15 mouse cellular contexts compared by ENCODE assay signal in the genomic region with DNA sequence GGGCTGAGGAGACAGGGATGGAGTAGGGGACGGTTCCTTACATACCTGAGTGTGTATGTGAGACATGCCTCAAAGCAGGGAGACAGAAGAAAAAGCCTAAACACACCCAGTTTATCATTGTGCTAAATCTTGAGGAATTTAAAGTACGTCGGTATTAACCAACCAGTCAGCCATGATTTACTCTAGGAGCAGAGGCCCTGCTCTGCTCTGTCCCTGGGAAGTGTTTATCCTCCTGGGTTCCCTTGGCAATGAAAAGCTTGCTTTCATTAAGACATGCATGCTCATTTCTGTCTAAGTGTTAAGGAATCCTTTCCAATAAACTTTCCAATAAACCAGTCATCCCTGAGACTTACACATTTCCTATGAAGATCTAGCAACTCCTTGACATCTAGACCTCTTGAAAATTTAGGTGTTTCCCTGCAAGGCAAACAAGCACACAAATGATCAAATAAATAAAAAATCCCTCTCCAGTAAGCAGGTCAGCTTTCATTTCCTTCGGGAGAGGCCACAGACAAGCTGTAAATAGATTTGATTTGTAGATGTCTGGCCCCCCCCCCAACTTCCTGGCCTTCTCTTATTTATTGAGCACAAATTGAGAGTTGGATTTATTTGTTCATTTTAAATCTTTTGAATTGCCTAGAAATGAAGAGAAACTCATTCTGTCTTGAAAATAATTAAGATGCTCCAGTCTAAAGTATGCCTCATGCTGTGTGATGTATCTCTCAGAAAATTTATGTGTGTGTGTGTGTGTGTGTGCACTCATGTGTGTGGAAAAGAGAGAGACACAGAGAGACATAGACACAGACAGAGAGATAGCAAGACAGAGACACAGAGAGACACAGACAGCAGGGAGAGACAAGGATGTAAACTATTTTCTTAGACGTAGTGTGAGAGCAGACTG. TPM values are rescaled to one million over a fixed set of nuclear protein-coding genes. Genes with fewer than 3 reads are reported as not detected.
DNase-seq lines count a peak whose midpoint lies in the region; ATAC-seq and TF ChIP-seq lines count a peak whose summit lies in the region.
"Had no signal": no experiment of that assay in that cellular context is flagged by ENCODE, and none has a peak within 500 bp of the region (broad histone marks: within the 10 kb centered on the region; RNA-seq: fewer than 3 reads in every experiment).

No protein-coding gene starts in this region.

- peak; percentile 53 for ATAC-seq in neural tube, embryonic 15.5 days (ENCODE audit: low FRiP score)
- ATAC-seq: CD4-positive, CD25-positive, alpha-beta regulatory T cell, adult 4 months; forebrain, embryonic 15.5 days; liver, embryonic 12.5 days; midbrain, embryonic 15.5 days had no signal

- H3K9ac ChIP-seq in neural tube, embryonic 15.5 days (replicated peaks), result no peak overlapping the region
- H3K9ac ChIP-seq: forebrain, embryonic 15.5 days; heart, embryonic 15.5 days; hindbrain, embryonic 15.5 days; liver, embryonic 12.5 days; midbrain, embryonic 15.5 days had no signal

- H3K4me2 ChIP-seq in neural tube, embryonic 15.5 days, result no peak overlapping the region
- H3K4me2 ChIP-seq: forebrain, embryonic 15.5 days; heart, embryonic 15.5 days; hindbrain, embryonic 15.5 days; liver, embryonic 12.5 days; midbrain, embryonic 15.5 days had no signal

- peaks cover 13% of the 10 kb centered on the region; the same call in 1 of the 2 replicates for H3K4me1 ChIP-seq in embryonic fibroblast, embryonic 13.5 days (ENCODE audit: control insufficient read depth, insufficient read depth, low read length)
- peaks cover 19% of the 10 kb centered on the region for H3K4me1 ChIP-seq in limb, embryonic 10.5 days
- 0 out of 2 replicates have a peak, but pooled peaks cover 10% of the 10 kb centered on the region for H3K4me1 ChIP-seq in neural tube, embryonic 15.5 days
- H3K4me1 ChIP-seq in forebrain, embryonic 10.5 days, result no peaks in the 10 kb centered on the region
- H3K4me1 ChIP-seq: forebrain, embryonic 15.5 days; heart, embryonic 15.5 days; hindbrain, embryonic 15.5 days; midbrain, embryonic 15.5 days had no signal

- 48% methylated on average over 5 of the region's 5 CpGs for WGBS in limb, embryonic 10.5 days
- WGBS in neural tube, embryonic 15.5 days, result 27% methylated on average over 5 of the region's 5 CpGs
- 82% methylated on average over 5 of the region's 5 CpGs for WGBS in forebrain, embryonic 10.5 days

- peak; percentile 20 for DNase-seq in kidney, adult 9 months
- DNase-seq in kidney, adult 18-20 months, result no peak
- DNase-seq in limb, embryonic 10.5 days (ENCODE audit: low spot score), result no peak
- no peak for DNase-seq in cerebellum, adult 8-10 months
- DNase-seq in forebrain, embryonic 10.5 days (ENCODE audit: extremely low spot score, low spot score), result no peak
- DNase-seq: adrenal gland, postnatal 25 days; cerebellum, adult 9-11 months had no signal

- peak overlapping the region; percentile 96 for H3K27ac ChIP-seq in embryonic fibroblast, embryonic 13.5 days (ENCODE audit: insufficient read depth, low read length)
- 0 out of 2 replicates have a peak overlapping the region, but pooled peaks have one; percentile 8 for H3K27ac ChIP-seq in limb, embryonic 10.5 days
- 0 out of 2 replicates have a peak overlapping the region, but pooled peaks have one; percentile 9 for H3K27ac ChIP-seq in neural tube, embryonic 15.5 days (replicated peaks)
- H3K27ac ChIP-seq in forebrain, embryonic 10.5 days, result no peak overlapping the region
- H3K27ac ChIP-seq: forebrain, embryonic 15.5 days; heart, embryonic 15.5 days; hindbrain, embryonic 15.5 days; liver, embryonic 12.5 days; midbrain, embryonic 15.5 days had no signal

- TF ChIP-seq POLR2A in embryonic fibroblast, embryonic 13.5 days (IDR thresholded peaks at IDR 0.05; ENCODE audit: low read depth, low read length), result no peak

- TF ChIP-seq CTCF in embryonic fibroblast, embryonic 13.5 days (IDR thresholded peaks at IDR 0.05; ENCODE audit: borderline replicate concordance, insufficient read depth, low read length), result no peak

- H3K9me3 ChIP-seq in limb, embryonic 10.5 days (replicated peaks), result no peaks in the 10 kb centered on the region
- H3K9me3 ChIP-seq in neural tube, embryonic 15.5 days (replicated peaks), result no peaks in the 10 kb centered on the region
- H3K9me3 ChIP-seq in forebrain, embryonic 10.5 days, result no peaks in the 10 kb centered on the region
- H3K9me3 ChIP-seq: forebrain, embryonic 15.5 days; heart, embryonic 15.5 days; hindbrain, embryonic 15.5 days; liver, embryonic 12.5 days; midbrain, embryonic 15.5 days had no signal

- H3K27me3 ChIP-seq in limb, embryonic 10.5 days (ENCODE audit: low read depth, poor library complexity, severe bottlenecking), result no peaks in the 10 kb centered on the region
- no peaks in the 10 kb centered on the region for H3K27me3 ChIP-seq in neural tube, embryonic 15.5 days (replicated peaks)
- H3K27me3 ChIP-seq in forebrain, embryonic 10.5 days (ENCODE audit: poor library complexity, severe bottlenecking), result no peaks in the 10 kb centered on the region
- H3K27me3 ChIP-seq: forebrain, embryonic 15.5 days; heart, embryonic 15.5 days; hindbrain, embryonic 15.5 days; liver, embryonic 12.5 days; midbrain, embryonic 15.5 days had no signal

- H3K4me3 ChIP-seq in embryonic fibroblast, embryonic 13.5 days (ENCODE audit: insufficient read depth, low read length), result no peak overlapping the region
- no peak overlapping the region for H3K4me3 ChIP-seq in limb, embryonic 10.5 days
- H3K4me3 ChIP-seq in neural tube, embryonic 15.5 days (replicated peaks), result no peak overlapping the region
- no peak overlapping the region for H3K4me3 ChIP-seq in forebrain, embryonic 10.5 days
- H3K4me3 ChIP-seq: forebrain, embryonic 15.5 days; heart, embryonic 15.5 days; hindbrain, embryonic 15.5 days; liver, embryonic 12.5 days; midbrain, embryonic 15.5 days had no signal

- H3K36me3 ChIP-seq in limb, embryonic 10.5 days, result no peaks in the 10 kb centered on the region
- H3K36me3 ChIP-seq in neural tube, embryonic 15.5 days, result no peaks in the 10 kb centered on the region
- no peaks in the 10 kb centered on the region for H3K36me3 ChIP-seq in forebrain, embryonic 10.5 days (replicated peaks)
- H3K36me3 ChIP-seq: forebrain, embryonic 15.5 days; heart, embryonic 15.5 days; hindbrain, embryonic 15.5 days; liver, embryonic 12.5 days; midbrain, embryonic 15.5 days had no signal

RNA-seq across cellular contexts. Expression of a gene that starts 56.2 kb away (rescaled TPM):
- 134 and 136 TPM in 2 replicates for polyA plus RNA-seq in embryonic fibroblast, embryonic 13.5 days (2011; ENCODE audit: insufficient read length, low read depth, missing spikeins)
- 50.5 and 64.8 TPM in 2 replicates for polyA plus RNA-seq in limb, embryonic 10.5 days (2016; fragmentation: Nextera tagmentation; extraction: Ambion mirVana)
- polyA plus RNA-seq in neural tube, embryonic 15.5 days (2015; fragmentation: Nextera tagmentation; extraction: Ambion mirVana), result 10.2 and 13.2 TPM in 2 replicates
- polyA plus RNA-seq in forebrain, embryonic 10.5 days (2016; fragmentation: Nextera tagmentation; extraction: Ambion mirVana), result 47.8 and 50.5 TPM in 2 replicates
